Mouse (Mus musculus): ENCODE measurements around the gene Hbs1l.

Hbs1l gene

DNA sequence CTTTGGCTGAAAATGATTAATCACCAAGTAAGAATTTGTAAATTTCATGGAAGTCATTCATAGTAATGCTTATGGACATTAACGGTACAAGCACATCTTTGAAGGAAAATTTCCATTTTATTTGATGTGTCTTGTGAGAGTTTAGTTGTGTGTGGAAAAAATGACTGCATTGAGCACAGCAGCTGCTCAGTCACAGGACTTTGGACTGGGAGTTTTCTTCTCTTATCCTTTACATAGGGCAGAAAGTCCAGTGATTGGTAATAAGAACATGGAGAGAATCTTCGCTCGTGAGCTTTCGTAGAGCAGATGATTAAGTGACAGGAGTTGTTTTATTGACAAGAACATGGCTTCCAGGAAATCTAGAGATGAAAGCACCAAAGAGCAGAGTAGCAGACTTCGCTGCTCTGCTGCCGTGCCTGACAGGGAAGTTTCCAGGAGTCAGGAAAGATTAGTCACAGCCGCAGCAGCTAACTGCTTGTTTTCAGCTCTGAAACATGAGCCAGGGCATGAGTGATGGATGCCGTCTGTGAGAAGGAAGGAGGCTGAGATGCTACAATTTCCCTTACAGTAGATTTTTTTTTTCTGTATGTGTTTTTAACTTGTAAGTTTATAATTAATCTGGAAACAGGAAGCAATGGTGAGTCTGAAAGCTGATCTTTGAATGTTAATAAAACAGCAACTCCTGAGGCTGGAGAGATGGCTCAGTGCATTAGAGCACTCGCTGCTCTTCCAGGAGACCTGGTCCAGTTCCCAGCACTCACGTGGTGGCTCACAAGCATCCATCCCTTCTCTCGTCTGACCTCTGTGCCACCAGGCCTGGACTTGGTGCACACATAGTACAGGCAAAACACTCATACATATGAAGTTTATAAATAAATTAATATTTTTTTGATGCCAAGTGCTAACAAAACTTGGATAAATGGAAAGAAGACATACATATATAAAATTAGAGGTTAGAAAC is 9.2 kb downstream of the Hbs1l start:
- DNase-seq (ENCODE audit: low spot score in 2 of 2): no peak

DNA sequence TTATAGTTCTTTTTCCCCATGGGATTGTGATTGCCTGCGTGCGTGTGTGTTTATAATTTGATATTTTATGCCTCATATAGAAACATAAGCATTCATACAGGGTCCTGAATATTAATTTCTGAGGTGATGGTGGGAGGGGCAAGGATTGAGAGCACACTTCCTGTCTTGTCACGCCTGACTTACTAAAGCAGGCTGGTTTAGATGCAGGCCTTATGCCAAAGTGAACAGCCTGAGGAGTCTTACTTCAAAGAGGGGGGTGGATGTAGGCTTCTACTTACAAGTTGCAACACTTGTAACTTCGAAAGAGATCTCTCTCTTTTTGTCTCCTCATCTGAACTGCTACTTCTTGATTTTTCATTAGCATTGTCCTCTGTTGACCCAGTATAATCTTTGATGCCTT is 18.0 kb downstream of the Hbs1l start:
- no peak for DNase-seq (ENCODE audit: low spot score in 2 of 2)

DNA sequence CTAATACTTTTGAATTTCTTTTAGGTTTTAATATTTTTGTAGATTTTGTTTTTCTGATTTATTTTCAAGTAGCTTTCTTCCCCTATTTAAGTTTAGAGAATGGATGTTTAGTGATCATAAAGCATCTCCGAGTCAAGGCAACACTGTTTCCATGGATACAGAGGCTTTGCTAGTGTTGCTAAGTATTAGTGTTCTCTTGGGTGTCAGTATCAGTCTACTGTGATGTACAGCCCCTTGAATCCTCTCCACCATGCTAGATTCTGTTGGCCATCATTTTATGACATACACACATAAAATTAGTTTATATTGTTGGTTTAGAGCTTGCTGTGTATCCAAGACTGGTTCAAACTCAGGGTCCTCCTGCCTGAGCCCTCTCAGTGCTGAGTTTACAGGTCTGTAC is 20.3 kb downstream of the Hbs1l start:
- DNase-seq (ENCODE audit: low spot score in 2 of 2): no peak

DNA sequence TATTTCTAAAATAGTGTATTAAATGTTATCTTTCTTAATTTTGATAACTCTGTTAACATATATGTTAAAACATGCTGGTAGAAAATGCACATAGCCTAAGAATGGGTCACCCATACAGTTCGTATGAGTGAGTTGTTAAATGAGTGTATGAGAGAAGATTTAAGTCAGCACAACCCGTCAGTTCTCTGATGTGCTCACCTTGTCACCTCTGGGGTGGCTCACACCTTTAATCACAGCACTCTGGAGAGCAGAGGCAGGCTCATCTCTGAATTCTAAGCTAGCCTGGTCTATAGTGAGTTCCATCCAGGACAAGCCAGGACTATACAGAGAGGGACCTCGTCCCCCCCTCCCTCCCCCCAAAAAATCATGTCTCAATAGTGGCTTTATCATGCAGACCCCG is 22.5 kb downstream of the Hbs1l start:
- DNase-seq (ENCODE audit: low spot score in 2 of 2): no peak

DNA sequence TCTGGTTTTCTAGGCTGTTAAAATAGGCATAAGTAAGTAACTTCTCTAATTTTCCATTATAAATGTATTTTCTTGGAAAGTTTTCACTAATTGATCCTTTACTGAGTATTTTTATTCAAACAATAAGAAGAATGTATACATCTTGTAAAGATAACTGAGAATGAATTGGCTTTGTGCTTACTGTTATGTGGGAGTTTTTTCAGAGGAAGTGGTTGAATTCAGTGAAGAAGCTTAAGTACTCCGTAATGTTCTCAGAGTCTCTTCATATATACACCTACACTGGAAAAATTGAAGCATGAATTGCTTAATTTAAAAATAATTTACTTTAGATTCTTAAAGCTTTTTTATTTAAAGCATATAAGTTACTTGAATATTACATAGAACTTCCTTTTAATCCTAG is 23.2 kb downstream of the Hbs1l start:
- DNase-seq (ENCODE audit: low spot score in 2 of 2): no peak

DNA sequence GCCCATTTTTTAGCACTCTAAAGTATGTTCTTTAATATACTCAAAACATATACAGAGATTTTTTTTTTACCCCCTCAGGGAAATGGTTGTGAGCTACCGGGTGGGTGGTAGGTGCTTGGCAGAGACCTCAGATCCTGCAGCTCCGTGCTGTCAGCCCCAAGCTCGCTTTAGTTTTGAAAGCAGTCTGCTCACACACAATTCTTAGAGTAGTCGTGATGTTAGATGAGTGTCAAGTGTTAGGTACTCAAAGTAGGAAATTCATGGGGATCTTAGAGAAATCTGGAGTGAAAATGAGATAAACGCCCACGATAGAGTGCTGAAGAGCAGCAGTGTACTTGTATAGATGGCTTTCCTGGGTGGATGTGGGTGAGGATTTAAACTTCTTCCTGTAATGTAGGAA is 24.8 kb downstream of the Hbs1l start:
- no peak for DNase-seq (ENCODE audit: low spot score in 2 of 2)

DNA sequence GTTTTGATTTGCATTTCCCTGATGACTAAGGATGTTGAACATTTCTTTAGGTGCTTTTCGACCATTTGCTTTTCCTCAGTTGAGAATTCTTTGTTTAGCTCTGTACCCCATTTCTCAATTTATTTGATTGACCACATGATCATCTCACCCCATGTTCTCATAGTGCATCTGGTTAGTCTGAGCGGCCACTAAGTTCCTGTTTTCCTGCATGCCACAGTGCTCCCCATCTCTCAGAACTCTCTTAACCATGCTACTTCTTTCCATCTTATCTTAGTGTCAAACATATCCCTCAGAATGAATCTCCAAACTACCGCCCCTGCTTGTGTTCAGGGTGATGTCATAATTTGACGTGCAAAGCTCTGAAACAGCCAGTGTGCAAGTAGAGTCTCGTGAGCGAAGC is 30.6 kb downstream of the Hbs1l start:
- DNase-seq (ENCODE audit: low spot score in 2 of 2): no peak

DNA sequence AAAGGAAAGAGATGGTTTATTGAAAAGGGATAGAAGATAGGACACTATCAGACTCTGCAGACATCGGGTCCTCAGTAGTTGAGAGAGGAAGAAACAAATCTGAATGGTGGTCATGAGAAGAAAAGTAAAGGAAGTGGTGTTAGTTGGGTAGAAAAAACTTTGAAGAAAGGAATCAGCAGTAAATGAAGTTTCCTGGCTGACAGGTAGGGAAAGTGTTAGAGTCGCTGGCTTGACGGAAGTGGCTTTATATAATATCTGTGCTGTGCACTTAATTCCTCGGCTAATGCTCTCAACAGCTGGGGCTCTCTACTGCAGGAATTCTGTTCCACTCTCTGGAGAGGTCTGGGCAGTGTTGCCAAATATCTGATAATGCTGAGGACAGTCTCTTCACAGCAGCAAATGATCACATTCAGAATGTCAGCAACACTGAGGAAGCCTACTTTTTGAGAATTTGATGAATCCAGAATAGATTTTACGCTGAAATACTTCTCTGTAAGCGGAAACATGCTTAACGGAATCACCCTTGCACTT is 31.9 kb downstream of the Hbs1l start:
- no peak for DNase-seq (ENCODE audit: low spot score in 2 of 2)

DNA sequence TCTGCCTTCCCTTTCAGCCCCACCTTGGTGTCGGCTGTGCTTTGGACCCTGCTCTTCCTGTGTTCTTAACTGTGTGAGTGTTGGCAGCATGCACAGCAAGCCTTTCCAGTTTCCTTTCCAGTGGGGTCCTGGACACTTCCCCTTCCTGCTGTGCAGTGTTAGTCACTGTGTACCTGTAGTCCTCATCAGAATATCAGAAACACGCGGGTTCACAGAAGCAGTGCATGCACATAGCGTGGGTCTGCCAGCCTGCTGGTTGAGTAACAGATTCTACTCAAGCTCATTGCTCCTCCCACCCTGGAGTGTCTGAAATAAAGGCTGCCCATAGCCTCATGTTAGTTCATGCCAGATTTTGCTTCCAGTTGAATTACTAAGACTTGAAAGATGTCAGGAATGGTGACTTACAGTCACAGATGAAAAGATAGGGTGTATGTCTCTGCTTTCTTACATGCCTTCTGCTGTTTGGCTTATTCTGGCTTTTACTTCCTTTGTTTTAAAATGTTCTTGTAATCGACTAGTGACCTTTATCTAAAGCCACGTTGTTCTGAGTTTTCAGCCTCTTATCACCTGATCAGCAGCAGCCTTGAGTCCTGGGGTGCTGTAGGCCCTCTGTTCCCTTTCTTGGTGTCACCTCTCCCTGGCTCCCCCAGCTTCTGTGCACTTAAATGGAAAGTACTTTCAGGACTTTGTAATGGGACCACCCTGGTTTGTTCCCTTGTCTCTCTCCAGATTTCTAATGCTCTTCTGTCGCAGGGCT is 38.7 kb downstream of the Hbs1l start:
- no peak for DNase-seq (ENCODE audit: low spot score in 2 of 2)

DNA sequence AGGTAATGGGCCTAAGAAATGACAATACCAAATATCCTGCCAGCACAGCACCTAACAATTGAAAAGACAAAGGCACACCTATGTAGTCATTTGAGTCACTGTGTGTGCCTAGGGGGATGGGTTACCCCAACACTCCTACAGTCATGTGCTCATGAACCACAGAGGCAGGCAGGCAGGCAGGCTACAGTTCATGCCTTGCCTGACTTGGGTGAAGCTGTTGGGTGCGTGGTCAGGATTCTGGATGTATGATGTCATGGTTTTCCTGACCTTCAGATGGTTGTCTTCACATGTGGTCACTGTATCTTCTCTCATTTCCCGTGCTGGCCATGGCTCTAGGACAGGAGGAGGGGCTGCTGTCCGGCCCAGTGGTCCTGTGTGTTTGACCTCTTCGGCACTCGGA is 39.8 kb downstream of the Hbs1l start:
- peak in 1 of 2 experiments; percentile 24 for DNase-seq (ENCODE audit: low spot score in 2 of 2)

DNA sequence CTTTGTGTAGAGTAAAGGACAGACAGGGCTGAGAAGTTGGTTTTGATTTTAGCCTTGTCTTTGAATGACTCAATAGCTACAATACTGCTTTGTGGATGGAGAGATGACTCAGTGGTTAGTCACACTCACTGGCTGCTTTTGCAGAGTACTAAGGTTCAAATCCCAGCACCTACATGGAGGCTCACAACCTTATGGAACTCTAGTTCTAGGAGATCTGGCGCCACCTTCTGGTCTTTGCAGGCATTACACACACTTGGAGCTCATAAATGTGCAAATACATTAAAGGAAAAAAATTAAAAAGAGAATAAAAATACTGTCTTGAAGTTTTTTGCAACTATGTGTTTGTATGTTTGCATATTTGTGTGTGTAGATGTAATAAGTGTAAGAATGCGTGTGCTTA is 41.4 kb downstream of the Hbs1l start:
- no peak for DNase-seq (ENCODE audit: low spot score in 2 of 2)

DNA sequence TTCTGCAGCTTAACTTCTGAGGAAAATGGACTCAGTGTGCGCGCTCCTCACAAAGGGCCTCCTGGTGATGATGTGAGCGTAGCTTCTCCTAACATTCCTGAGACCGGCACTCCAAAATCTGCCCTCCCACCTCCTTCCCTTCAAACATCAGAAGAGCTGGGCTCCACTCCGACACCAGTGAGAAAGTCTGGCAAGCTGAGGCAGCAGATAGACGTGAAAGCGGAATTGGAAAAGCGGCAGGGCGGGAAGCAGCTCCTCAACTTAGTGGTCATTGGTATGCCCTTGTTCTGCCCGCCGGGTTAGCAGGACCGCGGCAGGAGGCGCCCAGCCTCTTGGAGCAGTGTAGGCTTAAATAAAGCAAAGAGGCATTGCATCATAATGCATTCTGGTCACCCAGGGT is 45.9 kb downstream of the Hbs1l start:
- DNase-seq (ENCODE audit: low spot score in 2 of 2): no peak

DNA sequence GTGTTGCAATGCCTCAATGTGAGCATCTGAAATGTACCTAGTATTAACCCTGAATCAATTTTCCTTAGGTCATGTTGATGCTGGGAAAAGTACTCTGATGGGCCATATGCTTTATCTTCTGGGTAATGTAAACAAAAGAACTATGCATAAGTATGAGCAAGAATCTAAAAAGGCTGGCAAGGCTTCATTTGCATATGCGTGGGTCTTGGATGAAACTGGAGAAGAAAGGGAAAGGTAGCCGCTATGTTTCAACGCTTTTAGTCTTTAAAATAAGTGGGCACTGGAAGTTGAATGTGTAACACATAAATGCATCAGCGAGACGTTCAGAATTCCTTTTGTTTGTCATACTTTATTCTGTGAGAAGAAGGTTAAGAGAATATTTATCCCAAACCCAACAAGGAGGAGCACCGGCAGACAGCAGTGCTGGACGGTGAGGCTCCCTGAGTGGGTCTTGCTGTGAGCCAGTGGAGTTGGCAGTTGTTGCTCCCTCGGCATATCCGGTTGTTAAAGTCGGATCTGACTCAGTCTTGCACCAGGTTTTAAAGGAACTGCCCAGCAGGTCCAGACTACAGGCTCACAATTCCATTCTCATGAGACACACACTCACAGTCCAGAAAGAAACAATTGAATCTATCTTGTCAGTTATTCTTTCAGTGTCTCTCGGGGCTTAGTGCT is 46.7 kb downstream of the Hbs1l start:
- no peak for DNase-seq (ENCODE audit: low spot score in 2 of 2)

DNA sequence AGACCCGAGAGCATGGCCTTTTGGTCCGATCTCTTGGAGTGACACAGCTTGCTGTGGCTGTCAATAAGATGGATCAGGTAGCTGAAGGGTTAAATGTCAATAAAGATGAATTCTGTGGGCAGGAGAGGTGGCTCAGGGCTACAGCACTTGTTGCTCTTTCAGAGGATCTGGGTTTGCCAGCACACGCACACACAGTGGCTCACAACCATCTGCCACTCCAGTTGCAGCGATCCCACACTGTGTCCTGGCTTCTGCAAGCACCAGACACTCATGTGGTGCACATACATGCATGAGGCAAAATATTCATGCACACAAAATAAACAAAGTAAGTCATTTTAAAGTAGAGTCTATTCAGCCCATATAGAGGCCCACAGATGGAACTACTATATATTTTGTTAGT is 51.6 kb downstream of the Hbs1l start:
- DNase-seq (ENCODE audit: low spot score in 2 of 2): no peak

DNA sequence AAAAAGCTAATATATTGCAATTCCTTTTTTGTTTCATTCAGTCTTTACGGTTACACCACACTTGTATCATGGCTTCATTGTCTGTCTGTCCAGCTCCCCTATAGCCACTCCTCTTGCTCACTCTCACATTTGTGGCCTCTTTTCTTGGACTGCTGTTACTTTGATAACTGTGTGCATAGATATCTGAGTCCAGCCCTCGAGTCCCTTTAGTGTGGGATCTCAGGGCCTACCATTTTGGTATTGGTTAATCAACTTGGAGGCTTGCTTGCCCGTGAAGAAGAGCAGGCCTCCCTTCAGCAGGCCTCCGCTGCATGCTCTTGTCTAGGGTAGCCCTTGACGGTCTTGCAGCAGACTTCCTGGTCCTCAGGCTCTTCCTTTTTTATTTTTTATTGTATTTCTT is 53.7 kb downstream of the Hbs1l start:
- DNase-seq (ENCODE audit: low spot score in 2 of 2): no peak

DNA sequence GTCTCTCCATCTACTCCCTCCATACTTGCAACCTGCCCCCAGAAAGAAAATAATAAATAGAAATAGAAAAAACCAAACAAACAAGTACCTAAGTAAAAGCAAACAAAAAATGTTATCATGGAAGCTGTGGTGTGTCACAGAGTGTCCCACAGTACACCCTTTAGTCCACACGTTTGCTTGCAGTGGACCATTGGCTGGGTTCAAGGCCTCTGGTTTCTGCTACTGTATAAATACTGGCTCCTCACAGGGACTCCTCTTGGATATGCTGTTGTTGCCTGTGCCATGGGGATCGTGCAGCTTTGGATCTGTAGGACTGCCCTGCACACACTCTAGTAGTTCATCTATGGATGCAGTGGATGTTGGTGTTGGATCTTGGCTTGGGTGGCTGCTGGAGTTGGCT is 54.2 kb downstream of the Hbs1l start:
- no peak for DNase-seq (ENCODE audit: low spot score in 2 of 2)

DNA sequence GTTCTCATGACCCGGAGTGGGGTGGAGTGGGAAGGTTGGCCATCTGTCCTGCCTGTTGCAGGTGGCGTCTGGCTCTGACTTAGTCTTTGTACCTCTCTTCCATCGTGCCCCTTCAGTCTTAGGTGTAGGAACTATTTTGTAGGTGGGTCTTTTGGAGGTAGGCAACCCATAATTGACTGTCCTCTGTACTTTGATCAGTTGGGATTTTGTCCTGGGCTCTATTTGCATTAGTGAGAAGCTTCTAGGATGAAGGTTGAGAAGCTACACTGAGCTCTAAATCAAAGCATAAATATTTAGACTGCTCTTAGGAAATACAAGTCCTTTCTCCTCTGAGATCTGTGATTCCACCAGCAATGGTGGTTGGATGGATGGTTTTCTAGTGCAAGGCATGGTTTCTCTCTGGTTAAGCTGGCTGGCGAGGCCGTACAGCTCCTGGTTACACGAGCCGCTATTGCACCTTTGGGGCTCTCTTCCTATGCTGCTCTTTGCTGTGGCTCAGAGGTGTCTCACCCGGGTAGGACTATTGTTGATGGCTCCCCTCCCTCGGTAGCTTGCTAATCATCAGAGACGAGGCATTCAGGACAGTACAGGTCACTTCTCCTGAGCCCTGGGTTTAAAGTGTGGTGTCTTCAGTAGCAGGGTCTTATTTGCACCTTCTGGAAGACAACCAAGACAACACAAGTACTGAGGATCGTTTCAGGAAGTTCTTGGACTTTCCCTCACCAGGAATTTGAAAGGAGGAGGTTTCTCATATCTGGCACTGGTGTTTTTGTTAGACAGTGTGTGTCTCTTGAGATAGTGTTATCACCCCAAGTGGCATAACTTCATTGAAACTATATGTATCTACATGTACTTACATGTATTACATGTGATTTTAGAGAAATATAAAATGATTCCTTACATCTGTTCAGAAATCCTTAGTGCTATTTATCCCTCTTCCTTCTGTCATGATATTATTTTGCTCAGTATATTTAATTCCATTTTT is 55.0 kb downstream of the Hbs1l start:
- DNase-seq (ENCODE audit: low spot score in 2 of 2): no peak

DNA sequence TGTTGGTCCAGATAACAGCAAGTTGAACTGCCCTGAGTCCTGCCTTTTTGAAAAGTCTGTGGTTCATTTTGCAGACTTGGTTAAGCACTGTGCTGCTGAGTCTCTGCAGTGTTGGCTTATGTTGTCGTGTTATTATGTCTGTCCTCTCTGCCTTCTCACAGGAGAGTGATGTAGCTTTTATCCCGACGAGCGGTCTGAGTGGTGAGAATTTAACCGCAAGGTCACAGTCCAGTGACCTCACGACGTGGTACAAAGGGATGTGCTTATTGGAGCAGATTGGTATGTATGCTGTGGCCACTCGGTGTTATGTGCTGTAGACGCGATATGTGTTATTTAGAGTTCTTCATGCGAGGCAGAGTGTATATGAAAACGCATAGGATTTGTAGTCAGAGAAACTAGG is 56.0 kb downstream of the Hbs1l start:
- DNase-seq (ENCODE audit: low spot score in 2 of 2): no peak

DNA sequence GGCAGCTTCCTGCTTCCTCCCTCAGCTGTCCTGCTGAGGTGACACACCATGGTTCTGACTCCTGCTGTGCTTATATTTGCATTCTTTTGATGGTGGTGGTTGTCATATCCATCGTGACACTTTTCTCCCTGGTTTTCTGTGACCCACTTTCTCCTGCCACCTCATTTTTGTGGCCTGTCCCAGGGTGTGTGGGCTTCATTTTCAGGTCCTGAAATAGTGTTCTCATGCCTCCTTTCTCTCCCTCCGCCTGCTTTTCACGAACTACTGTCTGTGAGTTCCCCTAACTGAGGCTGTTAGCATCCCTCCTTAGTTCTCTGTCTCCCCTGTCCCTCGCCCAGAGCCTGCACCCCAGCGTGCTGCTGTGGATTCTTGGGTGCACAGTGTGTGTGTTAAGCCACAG is 58.1 kb downstream of the Hbs1l start:
- no peak for DNase-seq (ENCODE audit: low spot score in 2 of 2)

DNA sequence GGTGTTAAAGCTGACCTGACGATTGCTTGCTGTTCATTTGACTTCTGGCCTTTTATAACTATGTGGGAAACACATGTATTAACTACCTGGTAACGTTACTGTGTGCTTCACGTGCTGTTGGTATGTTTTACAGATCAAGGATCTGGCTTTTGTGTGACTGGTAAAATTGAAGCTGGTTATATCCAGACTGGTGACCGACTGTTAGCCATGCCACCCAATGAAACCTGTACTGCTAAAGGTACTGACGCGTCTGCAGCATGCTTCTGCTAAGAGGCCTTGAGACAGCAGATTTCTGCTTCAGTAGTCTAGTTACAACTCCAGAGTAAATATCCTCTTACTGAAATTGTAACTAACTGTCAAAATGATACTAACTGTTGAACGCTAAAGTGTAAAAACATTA is 58.7 kb downstream of the Hbs1l start:
- DNase-seq (ENCODE audit: low spot score in 2 of 2): no peak

DNA sequence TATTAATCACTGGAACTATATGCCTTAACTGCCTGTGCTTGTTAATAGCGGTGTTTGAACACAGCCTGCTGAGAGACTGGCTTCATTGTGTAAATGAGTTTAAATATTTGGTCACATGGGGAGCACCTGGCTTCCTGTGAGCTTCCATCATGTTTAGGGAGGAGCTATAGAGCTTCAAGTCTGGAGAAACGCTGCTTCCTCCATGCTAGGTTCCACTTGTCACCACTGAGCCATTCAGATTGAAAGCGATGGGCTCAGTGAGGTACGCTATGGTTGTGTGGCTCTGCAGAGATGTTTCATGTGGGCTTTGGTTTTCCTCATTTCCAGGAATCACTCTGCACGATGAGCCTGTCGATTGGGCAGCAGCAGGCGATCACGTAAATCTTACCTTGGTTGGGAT is 62.2 kb downstream of the Hbs1l start:
- DNase-seq (ENCODE audit: low spot score in 2 of 2): no peak
